Mouse (Mus musculus) limb, embryonic 10.5 days (tissue): ENCODE results near the gene Prrg4. TPM values are rescaled to one million over a fixed set of nuclear protein-coding genes. Genes with fewer than 3 reads are reported as not detected.
"Not testable (repeated sequence)": the region's sequence is repeated elsewhere in the genome, so short reads cannot be mapped to it uniquely, and the experiment has no call there.

Experiments used
- DNase-seq: peaks from one replicate; pipeline ENCODE4 v3.0.0-alpha.2; 2017; ENCODE audit warnings: low spot score
- H3K27ac ChIP-seq: fragments of 300-500 bp; sonication (generic); 2 replicates; pipeline ENCODE4 v1.5.1; 2016; ENCODE audit warnings: mild to moderate bottlenecking
- H3K27me3 ChIP-seq: fragments of 300-500 bp; sonication (generic); 2 replicates; pipeline ENCODE4 v1.6.1; 2016; ENCODE audit warnings: low read depth, mild to moderate bottlenecking; ENCODE audit not compliant: poor library complexity, severe bottlenecking
- H3K36me3 ChIP-seq: fragments of 300-500 bp; sonication (generic); 2 replicates; pipeline ENCODE4 v1.6.1; 2016; ENCODE audit warnings: mild to moderate bottlenecking, moderate library complexity
- H3K4me1 ChIP-seq: fragments of 300-500 bp; sonication (generic); 2 replicates; pipeline ENCODE4 v1.6.1; 2016
- H3K4me3 ChIP-seq: fragments of 300-500 bp; sonication (generic); 2 replicates; pipeline ENCODE4 v1.5.1; 2016; ENCODE audit warnings: mild to moderate bottlenecking, moderate library complexity
- H3K9me3 ChIP-seq: fragments of 300-500 bp; sonication (generic); replicated peaks from 2 replicates; pipeline ENCODE4 v1.6.1; 2016; ENCODE audit warnings: mild to moderate bottlenecking
- WGBS: fragments of 180-500 bp; shearing (Covaris S2); methylation state at CpG from one replicate; pipeline ENCODE4 v1.1.7; 2016; 5-methylcytosine and 5-hydroxymethylcytosine counted together
- polyA plus RNA-seq: library from polyadenylated mRNA; unstranded; fragments of >200 nt; fragmentation: Nextera tagmentation; extraction: Ambion mirVana; gene quantifications from 2 replicates; pipeline ENCODE4 v1.2.1, GENCODE M21; 2016

Prrg4 gene
- 0.90 and 1.1 TPM in 2 replicates for polyA plus RNA-seq

- Histone ChIP-seq H3K4me1 (peaks cover 34% of the 10 kb centered on the region), H3K9me3 (no peaks in the 10 kb centered on the region), H3K27me3 (peaks cover 51% of the 10 kb centered on the region), H3K27ac (peak within 1 kb of the TSS; percentile 54), H3K36me3 (no peaks in the 10 kb centered on the region), H3K4me3 (peak within 1 kb of the TSS; percentile 65)
- DNase-seq: peak; percentile 68
- WGBS: under 1% methylated on average over 62 of the region's 62 CpGs
These were observed at the start of gene Prrg4 for GRCm38 (mm10) chr2:104849276-104849990. TSS of gene Prrg4 (minus strand) at chr2:104849876.

- no peak overlapping the region for H3K4me3 ChIP-seq
- no peaks in the 10 kb centered on the region for H3K9me3 ChIP-seq
- no peak overlapping the region for H3K27ac ChIP-seq
- DNase-seq: peak; percentile 81
- no peaks in the 10 kb centered on the region for H3K36me3 ChIP-seq
- WGBS: 27% methylated on average over 10 of the region's 10 CpGs
- H3K27me3 ChIP-seq: no peaks in the 10 kb centered on the region
- no peaks in the 10 kb centered on the region for H3K4me1 ChIP-seq
These were observed 38.3 kb upstream of the Prrg4 start for GRCm38 (mm10) chr2:104887882-104888566.

DNA sequence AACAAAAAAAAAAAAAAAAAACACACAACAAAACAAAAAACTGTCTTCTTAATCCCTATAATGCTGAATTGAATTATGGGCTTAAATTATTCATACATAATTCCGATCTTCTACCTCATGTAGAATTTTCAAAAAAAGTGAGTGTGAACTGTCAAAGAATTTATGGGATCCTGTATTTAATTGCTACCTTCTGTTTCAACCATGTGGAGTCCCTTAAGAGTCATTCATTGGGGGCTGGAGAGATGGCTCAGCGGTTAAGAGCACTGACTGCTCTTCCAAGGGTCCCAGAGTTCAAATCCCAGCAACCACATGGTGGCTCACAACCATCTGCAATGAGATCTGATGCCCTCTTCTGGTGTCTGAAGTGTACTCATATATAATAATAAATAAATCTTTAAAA is 37.7 kb upstream of the Prrg4 start:
- WGBS: 59% methylated on average over 2 of the region's 2 CpGs
- H3K9me3 ChIP-seq, H3K4me1 ChIP-seq, DNase-seq, H3K27me3 ChIP-seq, H3K36me3 ChIP-seq, H3K4me3 ChIP-seq, H3K27ac ChIP-seq: not testable (repeated sequence)

DNA sequence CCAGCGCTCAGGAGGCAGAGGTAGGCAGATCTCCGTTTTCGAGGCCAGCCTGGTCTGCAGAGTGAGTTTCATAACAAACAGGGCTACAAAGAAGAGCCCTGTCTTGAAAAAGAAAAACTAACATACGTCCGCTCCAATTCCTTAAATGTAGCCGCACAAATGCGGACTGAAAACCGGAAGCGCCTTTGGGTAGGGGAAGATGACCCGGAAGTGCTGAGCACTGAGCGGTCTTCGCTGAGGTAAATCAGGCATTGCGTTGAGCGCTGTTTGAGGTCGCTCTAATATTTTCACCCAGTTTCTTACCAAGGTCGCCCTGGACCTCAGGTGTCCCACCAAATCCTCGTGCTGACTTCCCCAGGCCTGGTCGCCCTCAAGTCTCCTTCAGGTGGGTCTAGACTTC is 36.4 kb upstream of the Prrg4 start:
- DNase-seq: no peak
- Histone ChIP-seq H3K36me3 (no peaks in the 10 kb centered on the region), H3K27ac (no peak overlapping the region), H3K27me3 (no peaks in the 10 kb centered on the region), H3K9me3 (no peaks in the 10 kb centered on the region), H3K4me1 (no peaks in the 10 kb centered on the region), H3K4me3 (no peak overlapping the region)
- 93% methylated on average over 18 of the region's 18 CpGs for WGBS

GRCm38 (mm10) chr2:104878794-104879193 is 29.1 kb upstream of the Prrg4 start:
- H3K27me3 ChIP-seq: no peaks in the 10 kb centered on the region
- WGBS: 90% methylated on average over 8 of the region's 8 CpGs
- no peak overlapping the region for H3K27ac ChIP-seq
- H3K4me1 ChIP-seq: no peaks in the 10 kb centered on the region
- no peak overlapping the region for H3K4me3 ChIP-seq
- no peak for DNase-seq
- H3K9me3 ChIP-seq: no peaks in the 10 kb centered on the region
- H3K36me3 ChIP-seq: no peaks in the 10 kb centered on the region

- DNase-seq: no peak
- 80% methylated on average over 3 of the region's 3 CpGs for WGBS
- no peaks in the 10 kb centered on the region for H3K4me1 ChIP-seq
- no peaks in the 10 kb centered on the region for H3K27me3 ChIP-seq
- H3K4me3 ChIP-seq: no peak overlapping the region
- no peaks in the 10 kb centered on the region for H3K9me3 ChIP-seq
- H3K36me3 ChIP-seq: no peaks in the 10 kb centered on the region
- H3K27ac ChIP-seq: no peak overlapping the region
These were observed 19.4 kb upstream of the Prrg4 start for GRCm38 (mm10) chr2:104869101-104869500.

DNA sequence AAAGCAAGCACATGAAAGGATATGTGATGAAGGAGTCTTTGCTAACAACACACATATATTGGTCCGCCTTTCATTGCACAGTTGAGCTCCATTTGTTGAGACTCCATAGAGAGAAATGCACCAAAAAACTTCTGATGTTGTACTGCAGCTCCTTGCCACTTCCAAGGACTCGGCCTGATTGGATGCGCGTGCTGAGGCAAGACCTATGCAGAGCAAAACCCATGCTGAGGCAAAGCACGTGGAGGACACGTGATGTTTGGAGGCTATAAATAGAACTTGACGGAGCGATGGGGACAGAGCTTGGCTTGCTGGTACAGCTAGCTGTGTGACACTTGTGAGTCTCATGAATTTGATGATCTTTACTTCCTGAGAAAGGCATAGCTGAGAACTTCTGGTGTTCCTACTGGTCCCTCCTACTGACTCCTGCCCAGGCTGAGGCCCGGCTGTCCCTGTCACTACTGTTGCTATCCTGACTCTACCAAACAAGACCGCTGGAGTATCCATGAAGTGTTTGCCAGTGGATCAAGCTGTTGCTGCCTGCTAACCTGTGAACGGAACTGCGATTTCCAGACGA is 17.7 kb upstream of the Prrg4 start, which contains the start of gene Ccdc73:
Gene Ccdc73, plus strand, starts transcription at position 524 of the 574 bp plus-strand sequence.
- no peaks in the 10 kb centered on the region for H3K9me3 ChIP-seq
- H3K27ac ChIP-seq: no peak within 1 kb of the TSS
- 93% methylated on average over 13 of the region's 13 CpGs for WGBS
- H3K27me3 ChIP-seq: no peaks in the 10 kb centered on the region
- no peaks in the 10 kb centered on the region for H3K4me1 ChIP-seq
- H3K36me3 ChIP-seq: no peaks in the 10 kb centered on the region
- H3K4me3 ChIP-seq: no peak within 1 kb of the TSS
- DNase-seq: no peak

- H3K27ac ChIP-seq: no peak overlapping the region
- H3K4me3 ChIP-seq: no peak overlapping the region
- H3K36me3 ChIP-seq: no peaks in the 10 kb centered on the region
- DNase-seq: no peak
- no peaks in the 10 kb centered on the region for H3K27me3 ChIP-seq
- H3K9me3 ChIP-seq: no peaks in the 10 kb centered on the region
- 97% methylated on average over 4 of the region's 4 CpGs for WGBS
- no peaks in the 10 kb centered on the region for H3K4me1 ChIP-seq
These were observed 14.6 kb upstream of the Prrg4 start for GRCm38 (mm10) chr2:104864176-104864860.

DNA sequence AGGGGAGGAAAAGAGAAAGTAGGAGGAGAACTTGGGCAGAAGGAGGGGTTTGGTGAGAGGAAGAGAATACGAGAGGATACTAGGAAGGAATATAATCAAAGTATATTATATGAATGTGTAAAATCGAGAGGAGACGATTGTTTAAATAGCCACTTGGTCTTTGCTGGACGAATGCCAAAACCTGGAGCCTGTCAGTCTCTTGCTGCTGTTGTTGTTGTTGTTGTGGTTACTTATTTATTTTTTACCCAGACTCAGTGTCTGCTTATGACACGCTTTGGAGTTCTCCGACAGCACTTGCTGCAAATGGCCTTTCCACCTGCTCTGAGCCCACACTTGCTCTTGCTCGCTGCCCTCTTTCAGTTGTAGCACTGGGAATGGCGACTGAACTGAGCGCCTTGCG is 10.8 kb upstream of the Prrg4 start:
- Histone ChIP-seq H3K27ac (no peak overlapping the region), H3K36me3 (no peaks in the 10 kb centered on the region), H3K4me1 (no peaks in the 10 kb centered on the region), H3K27me3 (no peaks in the 10 kb centered on the region), H3K4me3 (no peak overlapping the region), H3K9me3 (no peaks in the 10 kb centered on the region)
- 90% methylated on average over 10 of the region's 10 CpGs for WGBS
- DNase-seq: no peak

- 74% methylated on average over 5 of the region's 5 CpGs for WGBS
- Histone ChIP-seq H3K9me3 (no peaks in the 10 kb centered on the region), H3K36me3 (no peaks in the 10 kb centered on the region)
These were observed 9.4 kb upstream of the Prrg4 start for GRCm38 (mm10) chr2:104859060-104859459.

DNA sequence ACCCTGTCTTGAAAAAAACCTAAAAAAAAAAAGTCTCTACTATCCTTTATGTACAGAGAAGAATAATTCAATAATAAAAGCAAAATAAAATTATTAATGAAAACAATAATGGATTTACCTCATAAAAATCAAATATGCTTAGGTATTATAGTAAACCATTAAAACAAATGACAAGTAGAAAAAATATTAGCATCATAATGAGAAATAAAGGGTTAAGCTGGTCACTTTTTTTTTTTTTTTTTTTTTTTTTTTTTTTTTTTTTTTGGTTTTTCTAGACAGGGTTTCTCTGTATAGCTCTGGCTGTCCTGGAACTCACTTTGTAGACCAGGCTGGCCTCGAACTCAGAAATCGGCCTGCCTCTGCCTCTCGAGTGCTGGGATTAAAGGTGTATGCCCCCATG is 8.4 kb upstream of the Prrg4 start:
- not testable (repeated sequence) for H3K9me3 ChIP-seq, H3K27me3 ChIP-seq, DNase-seq, H3K4me1 ChIP-seq, H3K4me3 ChIP-seq, H3K27ac ChIP-seq, H3K36me3 ChIP-seq
- WGBS: 97% methylated on average over 3 of the region's 3 CpGs

More at GRCm38 (mm10) chr2:104859060-104859459, 9.4 kb upstream of the Prrg4 start:
- Histone ChIP-seq H3K4me1 (no peaks in the 10 kb centered on the region), H3K27ac (no peak overlapping the region), H3K4me3 (no peak overlapping the region), H3K27me3 (no peaks in the 10 kb centered on the region)
- DNase-seq: no peak

DNA sequence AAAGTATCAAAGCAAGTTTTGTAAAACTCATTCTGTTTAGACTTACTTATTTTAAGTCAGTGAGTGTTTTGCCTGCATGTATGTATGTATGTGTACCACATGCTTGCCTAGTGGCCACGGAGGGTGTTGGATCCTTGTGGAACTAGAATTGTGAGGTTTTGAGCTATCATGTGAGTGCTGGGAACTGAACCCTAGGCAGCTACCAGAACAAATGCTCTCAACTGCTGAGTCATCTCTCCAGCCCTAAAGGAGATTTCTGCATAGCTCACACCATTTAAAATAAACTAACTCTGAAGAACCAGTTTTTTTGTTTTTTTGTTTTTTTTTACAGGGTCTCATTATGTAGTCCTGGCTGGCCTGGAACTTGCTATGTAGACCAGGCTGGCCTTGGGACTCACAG is 6.5 kb upstream of the Prrg4 start:
- WGBS: 46% methylated on average over 1 of the region's 1 CpGs
- no peaks in the 10 kb centered on the region for H3K4me1 ChIP-seq
- H3K27me3 ChIP-seq: peaks cover 16% of the 10 kb centered on the region
- no peak for DNase-seq
- H3K4me3 ChIP-seq: no peak overlapping the region
- no peaks in the 10 kb centered on the region for H3K9me3 ChIP-seq
- no peaks in the 10 kb centered on the region for H3K36me3 ChIP-seq
- no peak overlapping the region for H3K27ac ChIP-seq

- no peaks in the 10 kb centered on the region for H3K4me1 ChIP-seq
- H3K27me3 ChIP-seq: peaks cover 21% of the 10 kb centered on the region
- WGBS: 48% methylated on average over 3 of the region's 3 CpGs
- H3K9me3 ChIP-seq: no peaks in the 10 kb centered on the region
- H3K4me3 ChIP-seq: no peak overlapping the region
- H3K36me3 ChIP-seq: no peaks in the 10 kb centered on the region
- H3K27ac ChIP-seq: no peak overlapping the region
- no peak for DNase-seq
These were observed 6.1 kb upstream of the Prrg4 start for GRCm38 (mm10) chr2:104855732-104856131.
